Mouse (Mus musculus): ENCODE measurements around the gene Mdm2.

Mdm2 gene

DNA sequence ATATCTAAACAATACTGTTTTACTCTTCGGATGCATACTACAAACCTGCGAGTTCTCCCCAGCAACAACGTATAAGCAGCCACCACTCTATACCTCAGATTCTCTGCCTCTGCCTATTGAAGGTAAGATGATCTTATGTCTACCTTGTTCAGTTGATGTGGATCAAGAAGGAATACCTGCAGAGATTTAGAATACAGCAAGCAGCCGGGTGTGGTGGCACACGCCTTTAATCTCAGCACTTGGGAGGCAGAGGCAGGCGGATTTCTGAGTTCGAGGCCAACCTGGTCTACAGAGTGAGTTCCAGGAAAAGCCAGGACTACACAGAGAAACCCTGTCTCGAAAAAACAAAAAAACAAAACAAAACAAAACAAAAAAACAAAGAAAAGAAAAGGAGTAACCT, 26.9 kb upstream of the Mdm2 start:
- in situ Hi-C loops (cut with MboI; ENCODE audit: low pct_unique_long_range_greater_than_20kb in 1 of 2, low sequenced_read_pairs in 2 of 2, unreplicated experiment in 1 of 2) = loop anchor here in 1 of 2 experiments (25.0 kb wide), 1 partner anchor 300 kb away; no protein-coding TSS in a partner anchor

- in situ Hi-C loops (cut with MboI; ENCODE audit: low pct_unique_long_range_greater_than_20kb in 1 of 2, low sequenced_read_pairs in 2 of 2, unreplicated experiment in 1 of 2) = loop anchor here in 1 of 2 experiments (25.0 kb wide), 1 partner anchor 300 kb away; no protein-coding TSS in a partner anchor
Measured at GRCm38 (mm10) chr10:117737075-117737474, 26.5 kb upstream of the Mdm2 start.

DNA sequence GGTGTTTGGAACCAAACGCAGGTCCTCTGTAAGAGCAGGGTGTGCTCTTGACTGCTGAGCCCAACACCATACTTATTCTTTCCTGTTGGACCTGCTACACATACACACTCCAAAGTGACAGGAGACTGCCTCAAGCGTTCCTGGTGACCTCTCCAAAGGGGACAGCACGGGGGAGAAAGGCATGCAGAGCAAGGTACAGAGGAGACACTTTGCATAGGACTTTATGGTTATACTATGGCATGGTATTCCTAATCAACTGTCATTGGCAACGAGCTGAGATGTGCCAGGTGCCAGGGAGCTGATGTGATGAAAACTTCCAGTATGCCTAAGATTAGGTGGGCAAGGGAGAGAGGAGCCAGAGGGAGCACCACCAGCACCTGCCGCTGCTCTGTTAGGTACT, 26.0 kb upstream of the Mdm2 start:
- in situ Hi-C loops (cut with MboI; ENCODE audit: low pct_unique_long_range_greater_than_20kb in 1 of 2, low sequenced_read_pairs in 2 of 2, unreplicated experiment in 1 of 2) = loop anchor here in 1 of 2 experiments (25.0 kb wide), 1 partner anchor 301 kb away; no protein-coding TSS in a partner anchor

- in situ Hi-C loops (cut with MboI; ENCODE audit: low pct_unique_long_range_greater_than_20kb in 1 of 2, low sequenced_read_pairs in 2 of 2, unreplicated experiment in 1 of 2) = loop anchor here in 1 of 2 experiments (25.0 kb wide), 1 partner anchor 302 kb away; no protein-coding TSS in a partner anchor
Measured at GRCm38 (mm10) chr10:117735396-117735795, 24.8 kb upstream of the Mdm2 start.

DNA sequence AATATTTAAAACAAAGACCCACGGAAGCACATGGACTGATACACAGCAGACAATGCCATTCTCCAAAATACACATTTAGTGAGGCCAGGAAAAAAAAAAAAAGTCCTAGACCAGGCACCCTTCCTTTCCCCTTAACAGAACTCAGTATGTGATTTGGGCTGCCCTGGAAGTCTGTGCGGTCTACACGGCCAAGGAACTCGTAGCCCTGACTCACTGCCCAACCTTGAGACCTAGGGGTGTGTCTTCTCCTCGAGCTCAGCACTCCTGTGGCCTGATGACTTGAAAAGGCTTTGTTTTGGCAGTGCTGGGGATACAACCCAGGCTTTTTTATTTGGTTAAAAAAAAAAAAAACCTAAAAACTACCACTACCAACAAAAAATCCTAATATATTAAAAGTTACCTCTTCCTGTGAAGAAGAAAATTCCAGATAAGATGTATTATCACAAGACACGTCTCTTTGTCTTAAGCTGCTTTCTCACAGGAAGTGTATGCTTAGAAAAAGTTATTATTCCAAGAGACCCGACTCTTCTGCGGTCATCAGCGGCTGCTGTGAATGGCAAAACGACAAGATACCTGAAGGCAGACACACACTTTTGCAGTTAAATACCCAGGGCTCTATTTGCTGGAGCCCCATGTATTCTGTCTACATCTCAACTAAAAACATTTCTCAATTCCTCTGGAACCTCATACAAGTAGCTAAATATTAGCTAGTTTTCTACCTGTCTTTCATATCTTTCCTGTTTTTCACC, 23.7 kb upstream of the Mdm2 start:
- in situ Hi-C loops (cut with MboI; ENCODE audit: low pct_unique_long_range_greater_than_20kb in 1 of 2, low sequenced_read_pairs in 2 of 2, unreplicated experiment in 1 of 2) = loop anchor here in 1 of 2 experiments (25.0 kb wide), 1 partner anchor 303 kb away; no protein-coding TSS in a partner anchor

DNA sequence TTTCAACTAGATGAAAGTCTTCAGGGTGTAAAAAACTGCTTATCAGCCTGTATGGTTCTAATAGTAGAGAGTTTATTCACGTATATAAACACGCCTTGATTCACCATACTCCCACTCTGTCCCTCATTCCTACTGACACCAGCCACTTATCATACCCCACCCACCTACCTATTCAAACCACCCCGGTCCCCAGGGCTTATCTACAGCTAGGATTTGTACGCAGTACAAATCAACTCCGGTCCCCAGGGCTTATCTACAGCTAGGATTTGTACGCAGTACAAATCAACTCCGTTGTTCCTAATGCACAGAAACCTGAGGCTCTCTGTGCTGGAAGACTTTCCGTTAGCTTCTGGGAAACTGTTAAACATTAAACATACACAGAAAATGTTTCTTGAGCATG, 23.1 kb upstream of the Mdm2 start:
- in situ Hi-C loops (cut with MboI; ENCODE audit: low pct_unique_long_range_greater_than_20kb in 1 of 2, low sequenced_read_pairs in 2 of 2, unreplicated experiment in 1 of 2) = loop anchor here in 1 of 2 experiments (25.0 kb wide), 1 partner anchor 304 kb away; no protein-coding TSS in a partner anchor

DNA sequence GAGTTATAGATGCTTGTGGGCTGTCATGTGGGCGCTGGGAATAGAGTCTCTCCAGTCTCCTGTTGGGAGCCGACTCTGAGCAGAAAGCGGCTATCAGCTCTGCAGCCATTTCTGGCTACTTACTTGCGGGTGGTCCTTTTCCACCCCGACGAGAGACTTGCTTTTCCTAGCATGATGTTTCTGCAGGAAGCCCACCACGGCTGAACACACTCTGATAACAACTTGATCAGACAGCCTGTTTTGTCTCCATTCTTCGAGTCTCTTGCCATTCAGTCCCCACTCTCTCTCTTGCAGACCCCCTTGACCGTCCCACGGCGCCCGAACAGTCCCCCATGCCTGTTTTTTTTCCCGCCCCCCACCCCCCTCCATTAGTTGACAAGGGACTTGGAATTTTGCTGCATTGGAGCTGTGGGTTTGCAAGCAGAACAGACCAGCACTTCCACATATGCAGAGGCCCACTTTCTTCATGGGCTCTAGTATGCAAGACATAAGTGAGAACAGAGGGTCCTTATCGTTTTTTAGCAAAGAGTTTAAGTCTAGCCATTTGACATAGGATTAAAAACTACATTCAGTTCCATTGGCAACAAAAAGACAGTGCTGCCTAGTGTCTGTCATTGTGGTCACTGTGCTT, 22.5 kb upstream of the Mdm2 start:
- in situ Hi-C loops (cut with MboI; ENCODE audit: low pct_unique_long_range_greater_than_20kb in 1 of 2, low sequenced_read_pairs in 2 of 2, unreplicated experiment in 1 of 2) = loop anchor here in 1 of 2 experiments (25.0 kb wide), 1 partner anchor 304 kb away; no protein-coding TSS in a partner anchor

- in situ Hi-C loops (cut with MboI; ENCODE audit: low pct_unique_long_range_greater_than_20kb in 1 of 2, low sequenced_read_pairs in 2 of 2, unreplicated experiment in 1 of 2) = loop anchor here in 1 of 2 experiments (25.0 kb wide), 1 partner anchor 305 kb away; no protein-coding TSS in a partner anchor
Measured at GRCm38 (mm10) chr10:117732184-117732583, 21.6 kb upstream of the Mdm2 start.

DNA sequence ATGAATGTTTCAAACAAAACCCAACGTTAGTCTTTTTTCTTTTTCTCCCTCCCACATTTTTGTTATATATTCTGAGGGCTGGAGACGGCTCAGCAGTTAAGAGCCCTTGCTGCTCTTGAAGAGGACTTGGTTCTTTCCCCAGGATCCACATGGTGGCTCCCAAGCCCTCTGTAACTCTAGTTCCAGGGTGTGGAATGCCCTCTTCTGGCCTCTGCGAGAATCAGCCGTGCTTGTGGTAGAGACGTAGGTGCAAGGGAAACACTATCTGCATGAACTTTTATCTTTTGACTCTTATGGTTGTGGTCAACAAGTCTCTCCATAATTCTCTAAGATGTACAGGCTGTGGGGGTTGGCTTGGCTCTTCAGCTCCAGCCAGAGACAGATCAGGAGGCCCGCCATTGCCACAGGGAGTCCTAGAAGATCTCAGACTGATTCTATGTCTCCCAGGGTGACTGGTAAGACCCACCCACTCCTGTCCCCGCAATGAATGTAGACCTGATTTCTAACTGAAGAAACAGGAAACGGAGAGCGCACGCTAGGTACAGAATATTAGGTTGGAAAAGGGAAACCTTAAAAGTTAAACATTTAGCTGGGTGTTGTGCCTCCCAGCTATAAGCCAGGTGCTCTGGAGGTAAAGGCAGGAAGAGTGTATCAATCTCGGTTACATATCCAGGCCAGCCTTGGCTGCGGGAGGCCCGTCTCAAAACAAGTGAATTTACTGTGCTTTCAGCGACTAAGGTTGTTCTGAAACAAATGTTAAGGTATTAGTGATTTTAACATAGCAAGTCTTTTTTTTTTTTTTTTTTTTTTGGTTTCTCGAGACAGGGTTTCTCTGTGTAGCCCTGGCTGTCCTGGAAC, 20.9 kb upstream of the Mdm2 start:
- in situ Hi-C loops (cut with MboI; ENCODE audit: low pct_unique_long_range_greater_than_20kb in 1 of 2, low sequenced_read_pairs in 2 of 2, unreplicated experiment in 1 of 2) = loop anchor here in 1 of 2 experiments (25.0 kb wide), 1 partner anchor 306 kb away; no protein-coding TSS in a partner anchor

DNA sequence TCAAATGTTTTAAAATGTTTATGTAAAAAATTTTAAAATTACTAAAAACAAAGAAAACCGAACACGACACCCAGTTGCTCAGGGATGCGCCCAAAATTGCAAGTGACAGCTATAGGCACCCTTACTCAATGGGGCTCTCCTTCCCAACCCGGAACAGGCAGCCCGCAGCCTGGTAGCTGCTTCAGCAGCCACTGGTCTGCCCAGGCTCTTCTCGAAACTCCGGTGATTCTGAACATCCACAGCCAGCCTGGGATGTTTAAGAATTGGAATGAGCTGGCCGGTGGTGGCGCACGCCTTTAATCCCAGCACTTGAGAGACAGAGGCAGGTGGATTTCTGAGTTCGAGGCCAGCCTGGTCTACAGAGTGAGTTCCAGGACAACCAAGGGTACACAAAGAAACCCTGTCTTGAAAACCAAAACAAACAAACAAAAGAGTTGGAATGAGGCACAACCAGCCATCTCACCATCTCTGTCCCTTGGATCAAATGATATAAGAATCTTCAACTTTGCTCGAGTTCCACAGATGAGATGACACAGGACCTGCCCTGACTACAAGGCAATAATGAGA, 20.2 kb upstream of the Mdm2 start:
- in situ Hi-C loops (cut with MboI; ENCODE audit: low pct_unique_long_range_greater_than_20kb in 1 of 2, low sequenced_read_pairs in 2 of 2, unreplicated experiment in 1 of 2) = loop anchor here in 1 of 2 experiments (25.0 kb wide), 1 partner anchor 307 kb away; no protein-coding TSS in a partner anchor

GRCm38 (mm10) chr10:117730140-117730539, 19.6 kb upstream of the Mdm2 start:
- in situ Hi-C loops (cut with MboI; ENCODE audit: low pct_unique_long_range_greater_than_20kb in 1 of 2, low sequenced_read_pairs in 2 of 2, unreplicated experiment in 1 of 2) = loop anchor here in 1 of 2 experiments (25.0 kb wide), 1 partner anchor 307 kb away; no protein-coding TSS in a partner anchor

- in situ Hi-C loops (cut with MboI; ENCODE audit: low pct_unique_long_range_greater_than_20kb in 1 of 2, low sequenced_read_pairs in 2 of 2, unreplicated experiment in 1 of 2) = loop anchor here in 1 of 2 experiments (25.0 kb wide), 1 partner anchor 308 kb away; no protein-coding TSS in a partner anchor
Measured at GRCm38 (mm10) chr10:117729139-117729814, 18.7 kb upstream of the Mdm2 start.

DNA sequence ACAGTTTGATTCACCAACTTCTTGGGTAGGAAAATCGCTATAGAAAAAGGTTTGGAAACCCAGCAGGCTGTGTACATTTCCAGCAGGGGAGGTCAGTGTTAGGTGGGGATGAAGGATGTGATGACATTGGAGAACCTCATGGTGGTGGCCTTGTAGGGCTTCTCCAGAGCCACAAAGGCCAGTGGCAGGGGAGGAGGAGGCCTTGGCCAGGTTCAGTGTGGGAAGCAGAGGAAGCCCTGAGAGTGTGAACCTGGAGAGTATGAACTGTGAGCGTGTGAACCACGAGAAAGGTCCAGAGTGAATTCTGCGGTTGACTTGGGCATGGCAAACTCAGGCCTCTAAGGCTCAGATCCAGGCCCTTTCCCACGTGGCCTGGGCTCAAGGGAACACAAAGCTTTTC, 18.0 kb upstream of the Mdm2 start:
- in situ Hi-C loops (cut with MboI; ENCODE audit: low pct_unique_long_range_greater_than_20kb in 1 of 2, low sequenced_read_pairs in 2 of 2, unreplicated experiment in 1 of 2) = loop anchor here in 1 of 2 experiments (25.0 kb wide), 1 partner anchor 309 kb away; no protein-coding TSS in a partner anchor

DNA sequence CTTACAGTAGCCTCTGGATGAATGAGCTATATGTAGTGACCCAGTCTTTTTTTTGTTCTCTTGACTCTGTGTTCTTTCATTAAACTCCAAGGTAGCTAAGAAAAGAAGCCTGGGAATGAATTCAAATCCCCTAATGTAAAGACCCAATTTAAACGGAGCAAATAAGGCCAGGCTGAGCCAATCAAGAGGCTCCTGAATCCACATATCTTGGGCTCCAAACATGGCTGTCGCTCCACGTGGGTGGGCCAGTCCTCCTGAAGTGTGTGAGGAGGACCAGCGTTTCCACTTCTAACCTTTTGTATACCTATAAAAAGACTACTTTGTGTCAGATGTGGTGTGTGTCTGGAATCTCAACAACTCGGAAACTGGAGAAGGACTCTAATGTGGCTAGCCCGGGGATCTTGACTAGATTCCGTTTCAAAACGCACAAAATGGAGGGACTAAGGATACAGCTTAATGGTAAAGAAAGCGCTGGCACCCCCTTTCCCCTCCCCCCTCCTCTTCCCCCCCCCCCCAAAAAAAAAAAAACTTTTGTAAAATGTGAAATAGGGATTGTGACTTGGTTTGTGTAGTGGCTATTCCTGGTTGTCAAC, 17.1 kb upstream of the Mdm2 start:
- in situ Hi-C loops (cut with MboI; ENCODE audit: low pct_unique_long_range_greater_than_20kb in 1 of 2, low sequenced_read_pairs in 2 of 2, unreplicated experiment in 1 of 2) = loop anchor here in 1 of 2 experiments (25.0 kb wide), 1 partner anchor 310 kb away; no protein-coding TSS in a partner anchor

- in situ Hi-C loops (cut with MboI; ENCODE audit: low pct_unique_long_range_greater_than_20kb in 1 of 2, low sequenced_read_pairs in 2 of 2, unreplicated experiment in 1 of 2) = loop anchor here in 1 of 2 experiments (25.0 kb wide), 1 partner anchor 310 kb away; no protein-coding TSS in a partner anchor
Measured at GRCm38 (mm10) chr10:117726888-117727385, 16.4 kb upstream of the Mdm2 start.

DNA sequence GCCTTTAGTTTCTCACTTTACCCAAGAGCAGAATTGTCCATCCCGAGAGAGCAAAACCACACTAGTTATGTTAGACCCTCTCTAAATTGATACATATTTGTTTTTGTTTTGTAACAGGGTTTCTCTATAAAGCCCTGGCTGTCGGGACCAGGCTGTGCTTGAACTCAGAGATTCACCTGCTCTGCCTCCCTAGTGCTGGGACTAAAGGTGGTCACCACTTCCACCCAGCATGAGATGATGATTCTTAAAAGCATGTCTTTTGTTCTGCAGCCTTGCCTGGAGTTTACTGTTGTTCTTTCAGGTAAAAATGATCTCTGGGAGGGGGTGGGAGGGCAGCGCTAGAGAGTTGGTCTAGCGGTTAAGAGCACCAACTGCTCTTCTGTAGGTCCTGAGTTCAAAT, 15.8 kb upstream of the Mdm2 start:
- in situ Hi-C loops (cut with MboI; ENCODE audit: low pct_unique_long_range_greater_than_20kb in 1 of 2, low sequenced_read_pairs in 2 of 2, unreplicated experiment in 1 of 2) = loop anchor here in 1 of 2 experiments (25.0 kb wide), 1 partner anchor 311 kb away; no protein-coding TSS in a partner anchor
